Mouse (Mus musculus) lung, embryonic 16.5 days (tissue): ENCODE measurements around the gene Nat9. TPM values are rescaled to one million over a fixed set of nuclear protein-coding genes. Genes with fewer than 3 reads are reported as not detected.

Experiments used
- ATAC-seq: fragments of 200-750 bp; cut with Nextera tagmentation; 2 replicates; pipeline ENCODE4 v1.8.0; 2017; ENCODE audit warnings: low read depth, mild to moderate bottlenecking, moderate library complexity
- H3K27ac ChIP-seq: fragments of 300-500 bp; sonication (generic); 2 replicates; pipeline ENCODE4 v1.5.1; 2014; ENCODE audit warnings: mild to moderate bottlenecking, control low read depth, low read length
- H3K27me3 ChIP-seq: fragments of 300-500 bp; sonication (generic); 2 replicates; pipeline ENCODE4 v1.6.1; 2014; ENCODE audit warnings: low read depth, low read length, mixed read lengths; ENCODE audit not compliant: control insufficient read depth, insufficient read depth
- H3K36me3 ChIP-seq: fragments of 300-500 bp; sonication (generic); 2 replicates; pipeline ENCODE4 v1.6.1; 2014; ENCODE audit warnings: low read length; ENCODE audit not compliant: control insufficient read depth, insufficient read depth
- H3K4me1 ChIP-seq: fragments of 300-500 bp; sonication (generic); replicated peaks from 2 replicates; pipeline ENCODE4 v1.6.1; 2014; ENCODE audit warnings: low read length, mixed read lengths; ENCODE audit not compliant: control insufficient read depth, insufficient read depth
- H3K4me2 ChIP-seq: fragments of 300-500 bp; sonication (generic); 2 replicates; pipeline ENCODE4 v1.6.1; 2014; ENCODE audit warnings: low read depth, low read length, control low read depth
- H3K4me3 ChIP-seq: fragments of 300-500 bp; sonication (generic); 2 replicates; pipeline ENCODE4 v1.5.1; 2014; ENCODE audit warnings: mild to moderate bottlenecking, low read length, control low read depth
- H3K9ac ChIP-seq: fragments of 300-500 bp; sonication (generic); 2 replicates; pipeline ENCODE4 v1.6.1; 2014; ENCODE audit warnings: low read length, control low read depth
- H3K9me3 ChIP-seq: fragments of 300-500 bp; sonication (generic); 2 replicates; pipeline ENCODE4 v1.6.1; 2016; ENCODE audit warnings: low read length; ENCODE audit not compliant: control insufficient read depth
- WGBS: fragments of 180-500 bp; shearing (Covaris S2); extraction: QIAGEN DNeasy Blood & Tissue Kit; methylation state at CpG from one replicate; pipeline ENCODE4 v1.1.7; 2014; 5-methylcytosine and 5-hydroxymethylcytosine counted together
- polyA plus RNA-seq: library from polyadenylated mRNA; unstranded; fragments of >200 nt; fragmentation: Nextera tagmentation; extraction: Ambion mirVana; gene quantifications from 2 replicates; pipeline ENCODE4 v1.2.1, GENCODE M21; 2015

The Nat9 gene
- polyA plus RNA-seq, 1 experiment from 2014 or later: 26.0 TPM

- H3K36me3 ChIP-seq: no peaks in the 10 kb centered on the region
- peaks cover 32% of the 10 kb centered on the region for H3K4me1 ChIP-seq
- 19% methylated on average over 9 of the region's 9 CpGs for WGBS
- peak overlapping the region; percentile 76 for H3K4me3 ChIP-seq
- peak overlapping the region; percentile 88 for H3K4me2 ChIP-seq
- peak overlapping the region; percentile 63 for H3K9ac ChIP-seq
- peak overlapping the region; percentile 80; the same call in 1 of the 2 replicates for H3K27ac ChIP-seq
- H3K27me3 ChIP-seq: peaks cover 12% of the 10 kb centered on the region
- ATAC-seq: no peak
- H3K9me3 ChIP-seq: no peaks in the 10 kb centered on the region
Measured at GRCm38 (mm10) chr11:115162205-115162601, 25.5 kb downstream of the Nat9 start.

DNA sequence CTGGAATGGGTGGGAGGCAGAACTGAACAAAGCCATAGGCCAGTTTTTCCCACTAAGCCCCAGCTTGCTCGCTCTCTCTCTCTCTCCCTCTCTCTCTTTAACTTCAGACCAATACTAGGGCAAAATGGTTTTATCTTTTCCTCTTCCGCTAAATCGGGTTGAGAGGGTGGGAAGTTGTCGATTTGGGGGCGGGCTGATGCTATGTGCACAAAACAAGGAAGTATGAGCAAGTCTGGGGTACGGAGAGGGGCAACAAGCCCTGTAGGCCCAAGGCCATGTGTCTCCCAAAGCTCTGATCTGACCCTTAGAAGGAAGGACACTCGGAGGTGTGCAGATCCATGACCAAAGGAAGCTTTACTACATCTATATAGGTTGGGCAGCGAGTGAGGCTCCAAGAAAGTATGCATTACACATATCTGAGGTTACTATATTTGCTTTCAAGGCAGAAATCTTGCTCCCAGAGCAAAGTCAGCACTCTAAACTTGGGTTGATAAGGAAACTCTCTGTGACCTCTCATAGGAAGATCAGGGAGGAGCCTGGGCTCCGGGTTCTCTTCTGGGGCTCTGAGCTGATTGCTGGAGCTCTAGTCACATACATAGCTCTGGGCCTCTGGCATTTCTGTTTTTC lies 26.0 kb downstream of the Nat9 start:
- peaks cover 32% of the 10 kb centered on the region for H3K4me1 ChIP-seq
- peaks cover 12% of the 10 kb centered on the region for H3K27me3 ChIP-seq
- H3K27ac ChIP-seq: 0 out of 2 replicates have a peak overlapping the region, but pooled peaks have one; percentile 5
- no peak for ATAC-seq
- WGBS: 49% methylated on average over 9 of the region's 9 CpGs
- H3K36me3 ChIP-seq: no peaks in the 10 kb centered on the region
- no peaks in the 10 kb centered on the region for H3K9me3 ChIP-seq
- no peak overlapping the region for H3K4me2 ChIP-seq
- no peak overlapping the region for H3K4me3 ChIP-seq
- H3K9ac ChIP-seq: no peak overlapping the region

DNA sequence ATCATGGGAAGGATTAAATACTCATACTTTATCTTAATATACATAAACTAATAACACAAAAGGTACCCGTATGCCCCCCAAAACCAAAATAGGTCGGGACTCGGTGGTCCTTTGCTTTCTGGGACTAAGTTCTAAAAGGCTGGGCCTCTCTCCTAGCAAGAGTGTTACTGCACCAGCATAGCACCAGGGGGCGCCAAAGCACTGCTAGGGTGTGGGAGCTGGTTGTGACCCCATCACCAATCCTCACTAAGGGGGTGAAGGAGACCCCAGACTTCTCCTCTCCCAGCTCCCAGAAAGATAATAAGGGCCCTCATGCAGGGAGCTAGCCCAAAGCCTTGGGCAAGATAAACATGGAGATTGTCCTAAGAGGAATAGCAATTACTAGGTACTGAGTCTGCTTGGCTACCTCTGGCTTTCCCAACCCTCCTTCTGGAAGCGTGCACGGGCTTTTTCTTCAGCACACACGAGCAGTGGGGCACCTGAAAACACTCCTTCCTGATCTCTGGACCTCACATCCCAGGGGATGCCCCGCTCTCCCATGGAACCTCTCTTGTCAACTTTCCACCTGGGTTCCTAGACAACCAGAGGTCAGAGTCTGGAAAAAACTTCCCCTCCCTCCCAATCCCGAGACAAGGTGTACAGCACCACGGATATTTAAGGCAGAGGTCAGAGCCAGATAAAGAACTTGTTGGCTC lies 26.6 kb downstream of the Nat9 start:
- Histone ChIP-seq H3K27ac (no peak overlapping the region), H3K9ac (no peak overlapping the region), H3K4me2 (no peak overlapping the region), H3K27me3 (peaks cover 12% of the 10 kb centered on the region), H3K4me1 (peaks cover 32% of the 10 kb centered on the region), H3K36me3 (no peaks in the 10 kb centered on the region), H3K9me3 (no peaks in the 10 kb centered on the region), H3K4me3 (no peak overlapping the region)
- ATAC-seq: no peak
- WGBS: 24% methylated on average over 10 of the region's 10 CpGs

DNA sequence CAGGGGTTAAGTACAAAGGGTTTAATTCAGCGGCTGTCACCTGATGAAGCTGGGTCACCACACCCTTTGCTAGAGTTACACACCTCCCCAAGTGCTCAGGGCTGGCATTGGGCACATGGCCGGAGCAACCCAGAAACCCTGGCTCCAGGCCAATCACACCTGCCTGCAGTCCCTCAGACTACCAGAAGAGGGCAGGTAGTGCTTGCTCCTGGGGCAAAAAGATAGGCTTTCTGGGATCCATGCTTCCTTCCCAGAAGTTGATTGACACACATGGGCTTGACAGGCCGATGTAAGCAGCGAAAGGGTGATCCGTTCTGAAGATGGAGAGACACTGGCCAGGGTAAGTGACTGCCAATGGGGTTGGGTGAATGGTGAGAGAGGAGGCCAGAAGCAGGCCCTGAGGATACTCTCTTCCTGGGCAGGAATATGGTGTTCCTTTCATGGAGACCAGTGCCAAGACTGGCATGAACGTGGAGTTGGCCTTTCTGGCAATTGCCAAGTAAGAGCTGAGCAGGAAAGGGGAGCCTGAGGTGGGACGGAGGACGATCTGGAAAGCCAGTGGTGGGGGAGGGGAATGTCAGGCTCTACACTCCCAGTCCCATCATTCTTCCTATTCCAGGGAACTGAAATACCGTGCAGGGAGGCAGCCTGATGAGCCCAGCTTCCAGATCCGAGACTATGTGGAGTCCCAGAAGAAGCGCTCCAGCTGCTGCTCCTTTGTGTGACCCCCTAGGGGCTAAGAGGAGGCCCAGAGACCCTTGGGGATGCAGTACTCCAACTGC lies 27.5 kb downstream of the Nat9 start:
- no peak overlapping the region for H3K9ac ChIP-seq
- H3K27ac ChIP-seq: no peak overlapping the region
- peaks cover 32% of the 10 kb centered on the region for H3K4me1 ChIP-seq
- no peak overlapping the region for H3K4me2 ChIP-seq
- no peaks in the 10 kb centered on the region for H3K36me3 ChIP-seq
- WGBS: 59% methylated on average over 11 of the region's 11 CpGs
- H3K4me3 ChIP-seq: no peak overlapping the region
- no peaks in the 10 kb centered on the region for H3K9me3 ChIP-seq
- H3K27me3 ChIP-seq: peaks cover 14% of the 10 kb centered on the region
- no peak for ATAC-seq

DNA sequence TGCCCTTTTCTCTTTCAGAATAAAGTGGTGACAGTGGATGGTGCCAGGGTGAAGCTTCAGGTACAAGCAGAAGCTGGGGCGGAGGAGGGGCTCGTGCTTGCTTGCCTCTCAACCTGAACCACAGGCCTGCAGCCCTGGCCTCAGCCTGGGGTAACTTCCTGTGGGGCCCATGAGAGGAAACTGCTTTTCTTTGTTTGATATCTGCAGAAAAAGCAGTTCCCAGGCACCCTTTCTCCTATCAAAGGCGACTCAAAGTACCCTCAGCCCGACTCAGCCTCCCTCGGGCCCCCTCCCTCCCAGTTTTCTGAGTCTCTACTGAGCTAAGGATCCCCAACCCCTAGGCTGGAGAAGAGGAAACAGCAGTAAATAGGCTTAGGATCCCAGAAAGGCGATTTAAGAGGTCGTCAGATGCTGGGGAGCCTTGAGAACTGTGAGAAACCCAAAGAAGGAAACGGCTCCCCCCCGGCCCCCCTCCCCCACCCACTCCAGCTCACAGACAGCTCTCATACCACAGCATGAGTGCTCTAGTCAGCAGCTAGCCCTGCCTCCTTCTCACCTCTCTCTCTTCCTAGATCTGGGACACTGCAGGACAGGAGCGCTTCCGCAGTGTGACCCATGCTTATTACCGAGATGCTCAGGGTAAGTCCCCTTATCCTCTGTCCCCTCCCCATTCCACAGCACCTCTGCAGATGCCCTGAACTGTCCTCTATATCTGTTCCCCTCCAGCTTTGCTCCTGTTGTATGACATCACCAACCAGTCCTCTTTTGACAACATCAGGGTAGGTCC lies 29.5 kb downstream of the Nat9 start:
- Histone ChIP-seq H3K27me3 (peaks cover 22% of the 10 kb centered on the region), H3K4me1 (peaks cover 30% of the 10 kb centered on the region), H3K36me3 (no peaks in the 10 kb centered on the region), H3K9ac (peak overlapping the region; percentile 39; the same call in 1 of the 2 replicates), H3K4me2 (0 out of 2 replicates have a peak overlapping the region, but pooled peaks have one; percentile 16), H3K4me3 (no peak overlapping the region), H3K9me3 (no peaks in the 10 kb centered on the region), H3K27ac (peak overlapping the region; percentile 49)
- ATAC-seq: no peak
- WGBS: 13% methylated on average over 12 of the region's 12 CpGs

- ATAC-seq: no peak
- H3K36me3 ChIP-seq: no peaks in the 10 kb centered on the region
- H3K9me3 ChIP-seq: no peaks in the 10 kb centered on the region
- peaks cover 21% of the 10 kb centered on the region for H3K4me1 ChIP-seq
- no peak overlapping the region for H3K4me2 ChIP-seq
- WGBS: 2% methylated on average over 5 of the region's 5 CpGs
- H3K9ac ChIP-seq: no peak overlapping the region
- peaks cover 27% of the 10 kb centered on the region for H3K27me3 ChIP-seq
- no peak overlapping the region for H3K4me3 ChIP-seq
- no peak overlapping the region for H3K27ac ChIP-seq
Measured at GRCm38 (mm10) chr11:115155053-115155634, 32.5 kb downstream of the Nat9 start.

DNA sequence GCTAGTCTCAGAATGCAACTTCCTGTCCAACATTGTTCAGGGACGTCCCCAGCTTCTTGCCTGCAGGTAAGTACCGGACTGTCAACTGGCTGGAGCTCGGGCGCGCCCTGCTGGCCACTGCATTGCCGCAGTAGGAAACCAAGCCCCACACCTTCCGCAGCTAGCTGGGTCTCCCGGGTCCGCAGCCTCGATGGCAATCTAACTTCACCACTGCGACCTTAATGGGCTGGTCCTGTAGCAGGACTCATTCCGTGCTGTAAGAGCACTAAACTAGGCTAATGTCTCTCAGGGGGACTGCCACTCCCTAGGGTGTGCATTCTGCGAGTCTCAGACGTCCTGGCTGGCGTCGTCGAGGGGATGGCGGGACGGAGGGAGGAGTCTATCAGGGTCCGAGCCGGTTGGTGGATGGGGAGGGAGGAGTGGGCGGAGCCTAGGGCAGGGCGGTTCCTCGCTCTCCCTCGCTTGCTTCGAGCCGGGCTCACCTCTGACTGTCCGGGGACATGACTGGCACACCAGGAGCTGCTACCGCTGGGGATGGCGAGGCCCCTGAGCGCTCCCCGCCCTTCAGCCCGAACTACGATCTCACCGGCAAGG lies 33.9 kb downstream of the Nat9 start:
- Histone ChIP-seq H3K9ac (peak overlapping the region; percentile 43; the same call in 1 of the 2 replicates), H3K4me1 (peaks cover 21% of the 10 kb centered on the region), H3K4me2 (peak overlapping the region; percentile 53), H3K9me3 (no peaks in the 10 kb centered on the region), H3K36me3 (no peaks in the 10 kb centered on the region), H3K27me3 (peaks cover 27% of the 10 kb centered on the region), H3K27ac (no peak overlapping the region), H3K4me3 (peak overlapping the region; percentile 46)
- under 1% methylated on average over 34 of the region's 35 CpGs for WGBS
- peak; percentile 74 for ATAC-seq

- no peaks in the 10 kb centered on the region for H3K36me3 ChIP-seq
- no peak overlapping the region for H3K9ac ChIP-seq
- no peak overlapping the region for H3K4me2 ChIP-seq
- WGBS: 74% methylated on average over 9 of the region's 9 CpGs
- peaks cover 14% of the 10 kb centered on the region for H3K4me1 ChIP-seq
- no peaks in the 10 kb centered on the region for H3K9me3 ChIP-seq
- no peak overlapping the region for H3K27ac ChIP-seq
- no peak for ATAC-seq
- H3K27me3 ChIP-seq: peaks cover 27% of the 10 kb centered on the region
- no peak overlapping the region for H3K4me3 ChIP-seq
Measured at GRCm38 (mm10) chr11:115153088-115153487, 34.6 kb downstream of the Nat9 start.
